Mouse (Mus musculus) heart, postnatal 0 days (tissue): ENCODE measurements at regions not wholly inside any gene's neighbourhood (a gene's known extent, or its start where the extent isn't known, plus 50 kb on each side); places are given as distances from the start of the nearest gene placed in this dataset.

Experiments used
- ATAC-seq: fragments of 200-750 bp; cut with Nextera tagmentation; 2 replicates; pipeline ENCODE4 v1.8.0; 2017; ENCODE audit warnings: low read depth, moderate number of reproducible peaks, moderate library complexity; ENCODE audit not compliant: insufficient read depth
- DNase-seq: peaks from one replicate; pipeline ENCODE4 v3.0.0-alpha.2; 2016; ENCODE audit warnings: low spot score
- H3K27ac ChIP-seq: fragments of 300-500 bp; sonication (generic); 2 replicates; pipeline ENCODE4 v1.5.1; 2014; ENCODE audit warnings: low read depth, mild to moderate bottlenecking
- H3K27me3 ChIP-seq: fragments of 300-500 bp; sonication (generic); 2 replicates; pipeline ENCODE4 v1.6.1; 2014; ENCODE audit warnings: low read length, mixed read lengths; ENCODE audit not compliant: control insufficient read depth, insufficient read depth
- H3K36me3 ChIP-seq: fragments of 300-500 bp; sonication (generic); replicated peaks from 2 replicates; pipeline ENCODE4 v1.6.1; 2014; ENCODE audit warnings: low read length, mixed read lengths; ENCODE audit not compliant: control insufficient read depth, insufficient read depth
- H3K4me1 ChIP-seq: fragments of 300-500 bp; sonication (generic); 2 replicates; pipeline ENCODE4 v1.6.1; 2014; ENCODE audit warnings: antibody characterized with exemption; ENCODE audit not compliant: control insufficient read depth, insufficient read depth
- H3K4me2 ChIP-seq: fragments of 300-500 bp; sonication (generic); 2 replicates; pipeline ENCODE4 v1.6.1; 2014; ENCODE audit warnings: low read depth, mild to moderate bottlenecking, low read length, moderate library complexity
- H3K4me3 ChIP-seq: fragments of 300-500 bp; sonication (generic); 2 replicates; pipeline ENCODE4 v1.5.1; 2014; ENCODE audit warnings: low read depth, low read length
- H3K9ac ChIP-seq: fragments of 300-500 bp; sonication (generic); replicated peaks from 2 replicates; pipeline ENCODE4 v1.6.1; 2014; ENCODE audit warnings: low read depth, low read length, mixed read lengths
- H3K9me3 ChIP-seq: fragments of 300-500 bp; sonication (generic); replicated peaks from 2 replicates; pipeline ENCODE4 v1.6.1; 2016; ENCODE audit warnings: low read length; ENCODE audit not compliant: control insufficient read depth
- CTCF ChIP-seq: IDR thresholded peaks from 2 replicates; pipeline ENCODE4 v1.5.1; 2016; ENCODE audit warnings: antibody characterized with exemption, control low read depth, low read depth
- EP300 ChIP-seq: IDR thresholded peaks from 2 replicates; pipeline ENCODE4 v1.6.1; 2016; ENCODE audit warnings: antibody characterized with exemption, low read depth
- WGBS: fragments of 180-500 bp; shearing (Covaris S2); extraction: QIAGEN DNeasy Blood & Tissue Kit; methylation state at CpG from one replicate; pipeline ENCODE4 v1.1.7; 2014; 5-methylcytosine and 5-hydroxymethylcytosine counted together

- no peaks in the 10 kb centered on the region for H3K4me1 ChIP-seq
- no peak overlapping the region for H3K9ac ChIP-seq
- no peak for TF ChIP-seq CTCF
- no peak for TF ChIP-seq EP300
- H3K4me2 ChIP-seq = no peak overlapping the region
- no peaks in the 10 kb centered on the region for H3K27me3 ChIP-seq
- 44% methylated on average over 4 of the region's 4 CpGs for WGBS
- DNase-seq (no peak), ATAC-seq (no peak)
- no peak overlapping the region for H3K27ac ChIP-seq
- H3K36me3 ChIP-seq = no peaks in the 10 kb centered on the region
- H3K4me3 ChIP-seq = no peak overlapping the region
- no peaks in the 10 kb centered on the region for H3K9me3 ChIP-seq
These were observed 115.6 kb upstream of the Stc2 start for GRCm38 (mm10) chr11:31485429-31485828.

GRCm38 (mm10) chr11:31481057-31481340, 111.1 kb upstream of the Stc2 start:
- no peak for DNase-seq
- ATAC-seq = no peak
- H3K27me3 ChIP-seq = no peaks in the 10 kb centered on the region
- H3K9me3 ChIP-seq = no peaks in the 10 kb centered on the region
- no peak overlapping the region for H3K4me2 ChIP-seq
- H3K4me3 ChIP-seq = no peak overlapping the region
- H3K27ac ChIP-seq = no peak overlapping the region
- H3K4me1 ChIP-seq = no peaks in the 10 kb centered on the region
- 64% methylated on average over 1 of the region's 1 CpGs for WGBS
- H3K9ac ChIP-seq = no peak overlapping the region
- no peaks in the 10 kb centered on the region for H3K36me3 ChIP-seq
- TF ChIP-seq EP300 (no peak), CTCF (no peak)

GRCm38 (mm10) chr11:31480225-31481056, 110.6 kb upstream of the Stc2 start:
- DNase-seq (no peak), ATAC-seq (no peak)
- no peak overlapping the region for H3K4me3 ChIP-seq
- no peak for TF ChIP-seq CTCF
- TF ChIP-seq EP300 = no peak
- H3K4me1 ChIP-seq = no peaks in the 10 kb centered on the region
- WGBS = 71% methylated on average over 5 of the region's 5 CpGs
- H3K4me2 ChIP-seq = no peak overlapping the region
- H3K36me3 ChIP-seq = no peaks in the 10 kb centered on the region
- H3K27ac ChIP-seq = no peak overlapping the region
- no peaks in the 10 kb centered on the region for H3K27me3 ChIP-seq
- H3K9ac ChIP-seq = no peak overlapping the region
- H3K9me3 ChIP-seq = no peaks in the 10 kb centered on the region

- Histone ChIP-seq H3K9ac (no peak overlapping the region), H3K4me2 (no peak overlapping the region), H3K27ac (no peak overlapping the region), H3K27me3 (no peaks in the 10 kb centered on the region), H3K4me1 (no peaks in the 10 kb centered on the region), H3K36me3 (no peaks in the 10 kb centered on the region), H3K4me3 (no peak overlapping the region), H3K9me3 (no peaks in the 10 kb centered on the region)
- no peak for TF ChIP-seq CTCF
- TF ChIP-seq EP300 = no peak
- DNase-seq (no peak), ATAC-seq (no peak)
- WGBS = 71% methylated on average over 1 of the region's 1 CpGs
These were observed 107.9 kb upstream of the Stc2 start for GRCm38 (mm10) chr11:31477763-31478162.

- no peak overlapping the region for H3K9ac ChIP-seq
- no peaks in the 10 kb centered on the region for H3K36me3 ChIP-seq
- no peak overlapping the region for H3K4me2 ChIP-seq
- no peak overlapping the region for H3K27ac ChIP-seq
- H3K4me3 ChIP-seq = no peak overlapping the region
- DNase-seq (no peak), ATAC-seq (no peak)
- no peaks in the 10 kb centered on the region for H3K27me3 ChIP-seq
- H3K4me1 ChIP-seq = no peaks in the 10 kb centered on the region
- WGBS = 70% methylated on average over 3 of the region's 3 CpGs
- H3K9me3 ChIP-seq = no peaks in the 10 kb centered on the region
- TF ChIP-seq EP300 = no peak
- no peak for TF ChIP-seq CTCF
These were observed 107.2 kb upstream of the Stc2 start for GRCm38 (mm10) chr11:31477104-31477503.

GRCm38 (mm10) chr11:31473017-31473416, 103.1 kb upstream of the Stc2 start:
- Histone ChIP-seq H3K9ac (no peak overlapping the region), H3K27ac (no peak overlapping the region), H3K27me3 (no peaks in the 10 kb centered on the region), H3K4me1 (no peaks in the 10 kb centered on the region), H3K4me3 (no peak overlapping the region), H3K4me2 (no peak overlapping the region), H3K9me3 (no peaks in the 10 kb centered on the region), H3K36me3 (no peaks in the 10 kb centered on the region)
- ATAC-seq (no peak), DNase-seq (no peak)
- 66% methylated on average over 4 of the region's 4 CpGs for WGBS
- no peak for TF ChIP-seq EP300
- TF ChIP-seq CTCF = no peak
